Mouse (Mus musculus) mouse embryonic stem cell (cell line): ENCODE measurements at regions not wholly inside any gene's neighbourhood (a gene's known extent, or its start where the extent isn't known, plus 50 kb on each side); places are given as distances from the start of the nearest gene placed in this dataset.

ENCODE experiments used
- in situ Hi-C, 2 experiments: fragments of 300-500 bp; cut with MboI; formaldehyde crosslinking; loops; 1 replicate in 1 of 2; 3 replicates in 1 of 2; pipeline ENCODE4 v1.14.3; 2019 to 2020; ENCODE audit warnings: low sequenced_read_pairs in 2 of 2, low pct_unique_long_range_greater_than_20kb in 1 of 2, mixed read lengths in 1 of 2; ENCODE audit not compliant: unreplicated experiment in 1 of 2

- in situ Hi-C loops: no loop called here
Observed at GRCm38 (mm10) chr4:83984671-83985391, 459.5 kb downstream of the Ccdc171 start.

DNA sequence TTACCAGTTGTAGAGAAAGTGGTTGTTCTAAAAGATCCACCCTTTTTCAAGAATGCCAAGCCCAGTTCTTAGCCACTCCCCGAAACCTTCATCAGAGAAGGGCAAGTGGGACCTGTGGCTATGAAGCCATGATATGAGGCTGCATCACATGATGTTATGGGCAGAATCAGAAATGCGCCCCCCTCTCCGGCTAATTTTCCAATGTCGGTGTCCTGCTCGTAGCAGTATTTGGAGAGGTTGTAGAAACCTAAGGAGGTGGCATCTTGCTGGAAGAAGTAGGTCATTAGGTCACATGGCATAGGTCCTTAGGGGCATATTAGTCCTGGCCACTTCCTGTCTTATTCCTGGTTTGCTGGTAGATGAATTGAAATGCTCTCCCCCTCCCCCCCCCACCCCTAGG is 460.1 kb downstream of the Ccdc171 start:
- in situ Hi-C loops: no loop called here

- in situ Hi-C loops: no loop called here
Observed at GRCm38 (mm10) chr4:83986951-83987822, 461.8 kb downstream of the Ccdc171 start.

GRCm38 (mm10) chr4:83987846-83988245 is 462.5 kb downstream of the Ccdc171 start:
- in situ Hi-C loops: no loop called here

DNA sequence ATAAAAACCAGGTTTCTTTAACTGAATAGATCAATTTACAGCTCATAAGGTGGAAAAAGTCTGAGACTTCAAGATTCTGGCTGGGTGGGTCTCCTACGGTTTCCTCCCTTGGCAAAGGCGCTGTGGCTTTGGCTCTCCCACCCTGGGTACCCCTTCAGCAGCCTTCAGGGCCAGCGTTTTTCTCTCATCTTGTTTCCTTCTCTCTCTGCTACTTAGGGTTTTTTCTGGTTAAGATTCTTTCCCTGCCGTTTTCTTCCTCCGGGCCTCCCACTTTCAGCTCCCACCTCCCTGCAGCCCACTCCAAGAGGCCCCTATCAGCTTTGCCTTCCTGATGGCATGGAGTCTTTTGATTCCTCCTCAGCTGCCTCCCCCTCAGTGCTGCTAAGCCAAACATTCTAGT is 463.0 kb downstream of the Ccdc171 start:
- in situ Hi-C loops: no loop called here

DNA sequence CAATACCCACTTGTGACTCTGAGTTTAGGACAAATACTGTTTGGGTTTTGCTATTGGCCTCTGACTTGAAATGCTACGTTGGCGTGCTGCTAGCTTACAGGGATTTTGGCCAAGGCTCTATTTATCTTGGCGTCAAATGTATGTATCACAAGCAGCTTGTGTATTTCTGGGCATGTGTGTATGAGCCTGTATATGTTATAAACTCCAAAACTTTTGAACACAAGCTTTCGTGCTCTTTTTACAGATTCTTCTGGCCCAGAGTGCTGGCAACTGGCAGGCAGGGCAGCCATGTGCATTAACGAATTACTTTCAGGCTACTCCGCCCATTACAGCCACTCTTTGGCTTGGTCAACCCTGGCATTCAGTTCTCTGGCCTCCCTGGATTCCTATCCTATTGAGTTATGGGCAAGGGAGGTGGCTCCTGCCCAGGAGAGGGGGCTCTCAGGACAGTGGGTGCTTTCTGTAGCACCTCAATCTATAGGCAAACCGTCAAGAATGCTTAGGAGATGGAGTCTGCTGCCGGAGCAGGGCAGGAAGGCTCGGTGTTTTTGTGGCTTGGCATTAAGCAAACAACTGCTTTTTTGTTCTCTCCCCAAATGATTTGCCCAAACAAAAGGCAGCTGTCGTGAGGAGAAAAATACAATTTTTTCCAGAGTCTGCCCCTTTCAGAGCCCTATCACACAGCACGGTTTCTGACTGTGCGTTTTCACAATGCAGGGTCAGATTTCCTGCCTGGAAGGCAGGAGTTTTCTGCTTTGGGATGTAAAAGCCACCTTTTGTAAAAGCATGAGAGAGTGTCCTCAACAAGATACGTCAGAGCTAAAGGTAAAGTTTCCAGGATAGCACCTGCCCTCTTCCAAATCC is 465.0 kb downstream of the Ccdc171 start:
- in situ Hi-C loops: no loop called here

- in situ Hi-C loops: no loop called here
Observed at GRCm38 (mm10) chr4:83991195-83991594, 465.9 kb downstream of the Ccdc171 start.

DNA sequence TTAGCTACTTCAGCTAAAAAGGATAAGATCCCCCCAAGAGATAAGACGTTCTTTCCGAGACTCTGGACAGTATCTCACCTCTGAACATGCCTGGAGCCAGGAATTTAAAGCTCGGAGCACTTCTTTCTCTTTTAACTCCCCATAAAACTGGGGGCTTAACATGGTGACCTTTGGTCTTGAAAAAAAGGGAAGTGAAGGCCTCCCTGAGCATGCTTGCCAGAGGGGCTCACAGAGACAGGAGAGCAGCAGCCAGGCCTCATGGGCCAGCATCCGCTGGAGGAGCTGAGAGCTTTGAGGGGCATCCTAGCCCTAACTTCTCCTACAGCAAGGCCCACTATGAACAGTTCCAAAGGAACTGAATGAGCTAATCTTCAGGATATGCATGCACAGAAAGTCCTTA is 471.7 kb downstream of the Ccdc171 start:
- in situ Hi-C loops: no loop called here

GRCm38 (mm10) chr4:84001645-84002044 is 476.3 kb downstream of the Ccdc171 start:
- in situ Hi-C loops: no loop called here

- in situ Hi-C loops: no loop called here
Observed at GRCm38 (mm10) chr4:84004055-84004778, 478.9 kb downstream of the Ccdc171 start.

DNA sequence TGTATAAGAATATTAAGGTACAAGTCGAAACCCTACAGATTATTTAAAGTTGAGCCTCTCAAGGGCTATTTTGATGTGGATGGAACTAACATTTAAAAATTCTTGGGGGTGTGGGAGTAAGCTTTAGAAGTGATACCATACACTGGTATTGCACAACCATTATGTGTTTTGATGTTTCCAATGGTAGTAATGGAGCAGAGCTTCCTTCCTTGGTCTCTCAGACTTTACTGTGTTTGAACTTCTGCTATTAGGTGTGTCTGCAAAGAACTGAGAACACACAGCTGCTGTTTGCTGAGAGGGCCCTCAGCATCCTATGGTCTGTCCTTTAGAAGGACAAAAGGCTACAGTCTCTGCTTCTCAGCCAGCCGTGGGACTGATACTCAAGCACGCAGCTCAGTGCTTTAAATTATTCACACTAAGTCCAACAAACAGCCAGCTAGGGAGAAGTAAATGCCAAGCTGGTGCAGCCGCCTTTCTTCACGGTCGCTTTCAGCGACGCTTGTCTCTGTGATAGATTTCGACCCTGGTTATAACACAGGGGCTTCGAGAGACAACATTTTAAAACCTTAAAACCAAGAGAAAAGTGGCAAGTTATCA is 479.5 kb downstream of the Ccdc171 start:
- in situ Hi-C loops: no loop called here

GRCm38 (mm10) chr4:84011941-84012340 is 486.6 kb downstream of the Ccdc171 start:
- in situ Hi-C loops: no loop called here

DNA sequence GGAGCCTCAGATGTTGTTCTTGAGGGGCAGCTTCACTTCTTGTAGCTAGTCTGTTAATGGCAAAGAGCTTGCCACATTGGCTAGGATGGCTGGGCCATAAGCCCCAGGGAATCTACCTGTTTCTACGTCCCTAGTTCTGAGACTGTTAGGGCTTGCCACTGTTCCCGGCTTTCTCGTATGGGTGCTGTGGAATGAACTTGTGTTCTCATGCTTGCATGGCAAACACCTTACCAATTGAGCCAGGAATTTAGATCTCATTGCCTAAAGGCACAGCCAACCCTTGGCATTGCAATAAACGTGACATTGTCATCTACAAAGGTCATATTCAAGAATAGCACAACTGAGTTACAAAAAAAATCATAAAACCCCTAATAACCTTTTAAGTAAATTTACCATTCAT is 489.8 kb downstream of the Ccdc171 start:
- in situ Hi-C loops: no loop called here

GRCm38 (mm10) chr4:84015552-84016169 is 490.3 kb downstream of the Ccdc171 start:
- in situ Hi-C loops: no loop called here

DNA sequence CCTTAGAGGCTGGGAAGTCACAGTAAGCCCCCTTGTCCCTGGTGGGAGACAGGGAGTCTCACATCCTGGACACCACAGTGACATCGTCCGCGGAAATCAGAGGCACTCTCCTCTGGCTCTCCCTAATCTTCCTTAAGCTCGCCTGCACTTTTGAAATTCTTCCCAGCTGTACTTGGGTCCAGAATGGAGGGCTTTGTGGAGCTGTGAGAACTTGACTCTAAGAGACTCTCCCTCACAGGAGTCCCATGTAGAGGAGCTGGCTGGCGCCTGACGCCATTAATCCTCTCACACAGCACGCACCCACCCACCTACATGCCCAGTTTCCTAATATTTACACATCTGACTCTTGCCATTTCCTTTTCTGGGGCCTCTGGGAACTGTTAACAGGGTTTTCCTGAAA is 492.8 kb downstream of the Ccdc171 start:
- in situ Hi-C loops: no loop called here

DNA sequence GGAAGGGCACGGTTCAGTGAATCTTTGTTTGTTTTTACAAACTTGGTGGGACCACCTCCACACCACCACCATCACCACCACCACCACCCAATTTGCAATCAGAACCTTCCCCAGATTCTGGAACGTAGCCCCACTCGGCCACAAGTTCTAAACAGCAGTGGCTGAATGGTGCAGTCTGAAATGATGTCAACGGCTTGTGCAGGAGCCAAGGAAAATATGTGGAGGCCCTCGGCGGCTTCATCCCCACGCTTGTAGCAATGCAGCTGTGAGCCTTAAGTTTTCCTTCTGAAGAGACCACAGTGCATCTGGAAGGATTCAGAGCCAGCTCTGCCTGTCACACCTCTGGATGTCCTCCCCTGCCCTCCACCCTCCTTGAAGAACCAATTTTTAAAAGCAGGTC is 493.4 kb downstream of the Ccdc171 start:
- in situ Hi-C loops: no loop called here

DNA sequence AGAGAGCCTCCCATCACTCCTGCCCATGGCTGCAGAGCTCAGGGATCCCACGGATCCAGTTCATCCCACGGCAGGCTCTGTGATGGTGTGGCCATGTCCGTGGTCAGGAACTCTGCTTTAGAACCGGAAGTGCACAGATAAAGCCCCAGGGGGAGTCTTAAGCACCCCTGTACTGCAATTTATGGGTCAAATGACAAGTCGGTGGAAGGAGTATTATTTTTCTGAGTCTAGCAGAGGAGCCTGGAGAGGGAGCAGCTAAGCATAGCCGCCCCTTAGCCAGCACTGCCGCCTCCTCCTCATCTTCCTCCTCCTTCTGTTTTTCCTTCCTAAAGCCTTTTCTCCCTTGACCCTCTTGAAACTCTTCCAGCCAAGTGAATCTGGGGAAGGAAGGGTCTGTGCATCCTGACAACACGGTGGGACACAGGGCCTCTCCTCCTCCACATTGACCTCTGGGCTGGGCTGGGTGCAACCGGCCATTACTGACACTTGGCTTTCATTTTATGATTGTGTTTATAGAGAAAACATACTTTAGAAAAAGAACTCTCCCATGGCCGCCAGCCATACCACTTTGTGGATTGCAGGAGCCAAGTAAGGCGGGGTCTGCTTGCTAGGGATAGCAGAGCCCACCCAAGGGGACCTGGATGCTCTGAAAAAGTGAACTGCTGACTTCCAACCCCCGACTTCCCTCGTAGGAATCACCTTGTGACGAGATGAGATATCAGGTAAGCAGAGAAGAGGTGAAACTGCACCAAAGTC is 494.3 kb downstream of the Ccdc171 start:
- in situ Hi-C loops: no loop called here
